Mouse (Mus musculus) spleen, embryonic (tissue): ENCODE results near the gene Tbc1d13.
"Not testable (repeated sequence)": the region's sequence is repeated elsewhere in the genome, so short reads cannot be mapped to it uniquely, and the experiment has no call there.

Experiments
- CTCF ChIA-PET: fragments of 350-600 bp; sonication (Branson Sonifier 250); formaldehyde crosslinking; loops from one replicate; lab custom pipeline; 2022; lab: Charles Lee

The Tbc1d13 gene

GRCm38 (mm10) chr2:30124472-30125274 lies 8.9 kb upstream of the Tbc1d13 start, which contains the start of gene Zer1:
Gene Zer1, minus strand, starts transcription at chr2:30124585.
- CTCF ChIA-PET, result interaction anchor here (0.5 kb wide), 1 partner anchor 74 kb away, joined by 4 read pairs; no protein-coding TSS in a partner anchor

- CTCF ChIA-PET, result interaction anchor here (0.6 kb wide), 2 partner anchors 667 to 696 kb away, joined by 3 to 4 read pairs; no protein-coding TSS in a partner anchor
These were observed 4.8 kb upstream of the Tbc1d13 start for GRCm38 (mm10) chr2:30128789-30129188.

GRCm38 (mm10) chr2:30130156-30130555 lies 3.4 kb upstream of the Tbc1d13 start:
- CTCF ChIA-PET, result no interaction called here

GRCm38 (mm10) chr2:30131240-30131639 lies 2.3 kb upstream of the Tbc1d13 start:
- CTCF ChIA-PET, result interaction anchor here (0.6 kb wide), 1 partner anchor 66 kb away, joined by 3 read pairs; no protein-coding TSS in a partner anchor

- CTCF ChIA-PET, result no interaction called here
These were observed 539 bp upstream of the Tbc1d13 start for GRCm38 (mm10) chr2:30132801-30133612.

GRCm38 (mm10) chr2:30134378-30134711 lies 799 bp downstream of the Tbc1d13 start:
- CTCF ChIA-PET, result interaction anchor here (0.6 to 0.9 kb wide), 3 partner anchors 27 to 76 kb away, joined by 3 to 4 read pairs (median 4); partner anchors contain the start of gene Spout1

GRCm38 (mm10) chr2:30134928-30135620 lies 1.5 kb downstream of the Tbc1d13 start:
- CTCF ChIA-PET, result interaction anchor here (0.8 kb wide), 2 partner anchors 16 to 43 kb away, joined by 3 to 5 read pairs; partner anchors contain the start of gene Spout1

GRCm38 (mm10) chr2:30136458-30136857 lies 2.9 kb downstream of the Tbc1d13 start:
- CTCF ChIA-PET, result no interaction called here

- CTCF ChIA-PET, result not testable (repeated sequence)
These were observed 6.5 kb downstream of the Tbc1d13 start for GRCm38 (mm10) chr2:30140021-30140420.

GRCm38 (mm10) chr2:30144436-30144835 lies 10.9 kb downstream of the Tbc1d13 start:
- CTCF ChIA-PET, result no interaction called here

GRCm38 (mm10) chr2:30147466-30147865 lies 13.9 kb downstream of the Tbc1d13 start:
- CTCF ChIA-PET, result no interaction called here

GRCm38 (mm10) chr2:30151840-30152239 lies 18.3 kb downstream of the Tbc1d13 start:
- CTCF ChIA-PET, result no interaction called here

- CTCF ChIA-PET, result no interaction called here
These were observed 19.1 kb downstream of the Tbc1d13 start for GRCm38 (mm10) chr2:30152616-30153015.

GRCm38 (mm10) chr2:30159871-30160270 lies 26.3 kb downstream of the Tbc1d13 start:
- CTCF ChIA-PET, result not testable (repeated sequence)

GRCm38 (mm10) chr2:30161809-30162208 lies 28.3 kb downstream of the Tbc1d13 start:
- CTCF ChIA-PET, result interaction anchor here (0.6 to 1.3 kb wide), 7 partner anchors 10 to 63 kb away, joined by 3 to 10 read pairs (median 3); no protein-coding TSS in a partner anchor

- CTCF ChIA-PET, result no interaction called here
These were observed 30.9 kb downstream of the Tbc1d13 start for GRCm38 (mm10) chr2:30164340-30164932.

GRCm38 (mm10) chr2:30166677-30167076 lies 33.1 kb downstream of the Tbc1d13 start:
- CTCF ChIA-PET, result no interaction called here

- CTCF ChIA-PET, result no interaction called here
These were observed 37.9 kb downstream of the Tbc1d13 start, which contains the start of gene Endog for GRCm38 (mm10) chr2:30171371-30171996. Gene Endog, plus strand, starts transcription at chr2:30171493.

GRCm38 (mm10) chr2:30171997-30172382 lies 38.4 kb downstream of the Tbc1d13 start:
- CTCF ChIA-PET, result interaction anchor here (0.6 kb wide), 1 partner anchor 10 kb away, joined by 10 read pairs; no protein-coding TSS in a partner anchor

GRCm38 (mm10) chr2:30173541-30174240 lies 40.1 kb downstream of the Tbc1d13 start:
- CTCF ChIA-PET, result no interaction called here
